Mouse (Mus musculus) erythroblast, embryonic 14.5 days (primary cell): ENCODE data around the gene Itgb3bp.

Source experiments
- GATA1 ChIP-seq: IDR thresholded peaks from 2 replicates; pipeline ENCODE4 v1.6.1; 2012; ENCODE audit warnings: low read length, inconsistent platforms, mixed read lengths
- TAL1 ChIP-seq: IDR thresholded peaks from 3 replicates; pipeline ENCODE4 v1.6.1; 2012; ENCODE audit warnings: low read length, inconsistent platforms, mixed read lengths

DNA sequence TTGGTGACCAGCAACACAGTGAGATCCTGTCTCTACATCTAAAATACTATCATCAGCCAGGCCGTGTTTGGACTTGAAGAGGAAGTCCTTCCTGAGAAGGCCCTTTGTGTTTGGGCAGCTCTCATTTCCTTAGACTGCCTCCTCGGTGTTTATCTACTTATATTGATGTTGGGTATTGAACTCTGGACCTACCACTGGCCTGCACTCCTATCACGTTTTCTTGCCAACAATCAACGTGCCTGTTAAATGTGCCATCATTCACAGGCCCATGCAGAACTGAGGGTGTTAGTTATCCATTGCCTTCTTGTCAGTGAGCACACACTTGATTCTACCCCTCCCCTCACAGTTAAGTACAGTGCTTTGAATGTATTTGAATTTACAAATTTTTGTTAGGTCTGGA is 211.7 kb downstream of the Itgb3bp start:
- TF ChIP-seq GATA1, result no peak
- no peak for TF ChIP-seq TAL1
